Mouse (Mus musculus) embryonic fibroblast, embryonic 13.5 days (primary cell): Measurements from ENCODE around the gene Parp1. TPM values are rescaled to one million over a fixed set of nuclear protein-coding genes. Genes with fewer than 3 reads are reported as not detected.

Experiments
- H3K27ac ChIP-seq: 2 replicates; pipeline ENCODE4 v1.5.1; 2012; ENCODE audit warnings: low read length, control low read depth, inconsistent platforms; ENCODE audit not compliant: insufficient read depth
- H3K4me1 ChIP-seq: 2 replicates; pipeline ENCODE4 v1.6.1; 2011; ENCODE audit warnings: low read length; ENCODE audit not compliant: control insufficient read depth, insufficient read depth
- H3K4me3 ChIP-seq: 2 replicates; pipeline ENCODE4 v1.5.1; 2011; ENCODE audit warnings: mild to moderate bottlenecking, control low read depth, low read length; ENCODE audit not compliant: insufficient read depth
- CTCF ChIP-seq: IDR thresholded peaks from 2 replicates; pipeline ENCODE4 v1.5.1; 2011; ENCODE audit warnings: mild to moderate bottlenecking, control low read depth, low read length, moderate library complexity, borderline replicate concordance; ENCODE audit not compliant: insufficient read depth
- POLR2A ChIP-seq: IDR thresholded peaks from 2 replicates; pipeline ENCODE4 v1.6.1; 2011; ENCODE audit warnings: low read depth, mild to moderate bottlenecking, control low read depth, low read length, moderate library complexity
- polyA plus RNA-seq: library from polyadenylated mRNA; stranded (reverse); fragments of >200 nt; gene quantifications from 2 replicates; pipeline ENCODE4 v1.2.4, GENCODE M21; 2011; ENCODE audit warnings: low read depth; ENCODE audit not compliant: missing spikeins, insufficient read length

The Parp1 gene
- polyA plus RNA-seq, 1 experiment, result 41.7 TPM

GRCm38 (mm10) chr1:180541883-180542711 is 26.6 kb upstream of the Parp1 start:
- H3K4me1 ChIP-seq, result 0 out of 2 replicates have a peak, but pooled peaks cover 2% of the 10 kb centered on the region
- H3K4me3 ChIP-seq, result no peak overlapping the region
- no peak overlapping the region for H3K27ac ChIP-seq
- TF ChIP-seq POLR2A, result no peak
- TF ChIP-seq CTCF, result no peak

- Histone ChIP-seq H3K4me3 (no peak overlapping the region), H3K4me1 (0 out of 2 replicates have a peak, but pooled peaks cover 2% of the 10 kb centered on the region), H3K27ac (no peak overlapping the region)
- TF ChIP-seq CTCF, result no peak
Measured at GRCm38 (mm10) chr1:180542712-180543371, 25.9 kb upstream of the Parp1 start.

GRCm38 (mm10) chr1:180545918-180546545 is 22.7 kb upstream of the Parp1 start:
- 0 out of 2 replicates have a peak, but pooled peaks cover 2% of the 10 kb centered on the region for H3K4me1 ChIP-seq
- H3K27ac ChIP-seq, result no peak overlapping the region
- H3K4me3 ChIP-seq, result no peak overlapping the region
- TF ChIP-seq POLR2A, result no peak
- no peak for TF ChIP-seq CTCF

DNA sequence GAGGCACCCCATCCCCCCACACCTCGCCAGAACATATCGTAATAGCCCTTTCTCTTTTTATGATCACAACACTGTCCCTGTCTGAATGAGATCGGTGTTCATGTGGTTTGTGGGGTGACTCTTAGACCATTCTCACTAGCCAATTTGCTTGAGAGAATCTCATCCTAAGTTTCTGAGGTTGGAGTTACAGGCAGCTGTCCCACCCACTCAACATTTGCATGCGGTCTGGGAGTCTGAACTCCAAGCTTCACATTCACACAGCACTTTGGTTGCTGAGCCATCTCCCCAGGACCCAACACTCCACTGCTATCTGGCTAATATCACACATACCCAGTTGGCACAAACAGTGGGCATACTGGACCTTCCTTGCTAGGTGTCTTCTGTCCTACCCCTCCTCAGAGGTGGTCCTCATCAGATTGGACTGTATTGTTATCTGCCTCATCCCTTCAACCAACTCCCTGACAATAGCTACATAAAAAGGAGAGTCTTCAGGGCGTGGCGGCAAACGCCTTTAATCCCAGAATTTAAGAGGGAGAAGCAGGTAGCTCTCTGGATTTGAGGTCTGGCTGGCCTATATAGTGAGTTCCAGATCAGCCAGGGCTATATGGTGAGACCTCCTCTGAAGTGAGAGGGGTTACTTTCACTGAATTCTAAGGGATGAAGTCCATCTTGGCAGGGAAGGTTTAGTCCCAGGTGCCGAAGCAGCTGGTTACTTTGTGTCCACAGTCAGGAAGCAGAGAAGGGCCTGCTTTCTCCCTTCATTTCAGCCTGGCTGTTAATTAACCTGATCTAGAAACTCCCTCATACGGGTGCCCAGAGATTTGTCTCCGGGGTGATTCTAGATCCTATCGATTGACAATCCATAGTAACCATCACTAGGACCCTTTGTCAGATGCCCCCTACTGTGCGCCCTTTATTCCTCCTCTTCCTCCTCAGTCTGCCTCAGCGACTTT is 21.6 kb upstream of the Parp1 start:
- no peak for TF ChIP-seq CTCF
- no peak for TF ChIP-seq POLR2A
- Histone ChIP-seq H3K27ac (no peak overlapping the region), H3K4me3 (no peak overlapping the region)

GRCm38 (mm10) chr1:180547751-180548669 is 20.7 kb upstream of the Parp1 start:
- Histone ChIP-seq H3K4me3 (no peak overlapping the region), H3K4me1 (0 out of 2 replicates have a peak, but pooled peaks cover 2% of the 10 kb centered on the region), H3K27ac (no peak overlapping the region)
- no peak for TF ChIP-seq CTCF
- TF ChIP-seq POLR2A, result no peak

More for the DNA sequence above, 21.6 kb upstream of the Parp1 start:
- 0 out of 2 replicates have a peak, but pooled peaks cover 2% of the 10 kb centered on the region for H3K4me1 ChIP-seq

- Histone ChIP-seq H3K27ac (no peak overlapping the region), H3K4me1 (0 out of 2 replicates have a peak, but pooled peaks cover 2% of the 10 kb centered on the region), H3K4me3 (no peak overlapping the region)
- no peak for TF ChIP-seq POLR2A
- TF ChIP-seq CTCF, result no peak
Measured at GRCm38 (mm10) chr1:180549539-180550308, 19.0 kb upstream of the Parp1 start.

DNA sequence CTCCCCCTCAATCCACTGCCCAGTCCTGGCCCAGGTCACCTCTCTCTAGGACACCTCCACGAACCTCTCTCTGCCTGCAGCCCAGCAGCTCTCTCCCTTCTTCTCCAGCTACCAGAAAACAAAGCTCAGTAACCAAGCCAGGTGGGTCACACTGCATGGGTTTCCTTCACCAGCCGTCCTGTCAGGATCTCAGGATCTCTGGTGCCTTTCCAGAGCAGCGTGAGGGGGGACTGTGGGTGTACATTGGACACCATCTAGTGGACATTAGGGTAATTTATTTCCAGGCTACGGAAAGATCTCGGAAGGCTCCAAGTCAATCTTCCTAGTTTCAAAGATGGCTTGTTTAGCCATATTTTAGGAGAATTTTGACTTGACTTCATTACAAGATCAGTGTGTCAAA is 18.0 kb upstream of the Parp1 start:
- H3K4me1 ChIP-seq, result 0 out of 2 replicates have a peak, but pooled peaks cover 2% of the 10 kb centered on the region
- H3K4me3 ChIP-seq, result no peak overlapping the region
- TF ChIP-seq CTCF (peak; percentile 48; the same call in 1 of the 2 replicates), POLR2A (no peak)
- no peak overlapping the region for H3K27ac ChIP-seq
